Mouse (Mus musculus) small intestine, adult 2 months (tissue): ENCODE results near the gene Gm49396.

Experiments used
- CTCF ChIP-seq: fragments of 200-500 bp; IDR thresholded peaks from 2 replicates; pipeline ENCODE4 v1.5.1; 2012; ENCODE audit warnings: low read depth, mild to moderate bottlenecking, control low read depth, inconsistent platforms, low read length, moderate library complexity, mixed read lengths; ENCODE audit not compliant: insufficient replicate concordance, insufficient read length; ENCODE audit errors: extremely low read depth
- POLR2A ChIP-seq: fragments of 200-500 bp; IDR thresholded peaks from 2 replicates; pipeline ENCODE4 v1.6.1; 2012; ENCODE audit warnings: low read depth, mild to moderate bottlenecking, control low read depth, inconsistent platforms, low read length, moderate library complexity

GRCm38 (mm10) chr7:30540572-30540971 is 22.6 kb upstream of the Gm49396 start:
- TF ChIP-seq POLR2A (no peak), CTCF (no peak)
